Mouse (Mus musculus) kidney, embryonic 14.5 days (tissue): ENCODE measurements around the gene Ggt6. TPM values are rescaled to one million over a fixed set of nuclear protein-coding genes. Genes with fewer than 3 reads are reported as not detected.

Source experiments
- ATAC-seq: fragments of 200-750 bp; cut with Nextera tagmentation; 2 replicates; pipeline ENCODE4 v1.8.0; 2017; ENCODE audit warnings: moderate number of reproducible peaks, mild to moderate bottlenecking, moderate TSS enrichment, moderate library complexity; ENCODE audit not compliant: low FRiP score, low TSS enrichment
- H3K27ac ChIP-seq: fragments of 300-500 bp; sonication (generic); 2 replicates; pipeline ENCODE4 v1.5.1; 2014; ENCODE audit warnings: low read depth, mild to moderate bottlenecking, low read length, moderate library complexity, mixed read lengths
- H3K27me3 ChIP-seq: fragments of 300-500 bp; sonication (generic); 2 replicates; pipeline ENCODE4 v1.6.1; 2014; ENCODE audit warnings: mild to moderate bottlenecking, low read length; ENCODE audit not compliant: control insufficient read depth, insufficient read depth
- H3K36me3 ChIP-seq: fragments of 300-500 bp; sonication (generic); 2 replicates; pipeline ENCODE4 v1.6.1; 2014; ENCODE audit warnings: low read length, mixed read lengths; ENCODE audit not compliant: control insufficient read depth, insufficient read depth
- H3K4me1 ChIP-seq: fragments of 300-500 bp; sonication (generic); 2 replicates; pipeline ENCODE4 v1.6.1; 2014; ENCODE audit warnings: low read length, mixed read lengths; ENCODE audit not compliant: control insufficient read depth, insufficient read depth
- H3K4me2 ChIP-seq: fragments of 300-500 bp; sonication (generic); replicated peaks from 2 replicates; pipeline ENCODE4 v1.6.1; 2014; ENCODE audit warnings: low read depth, mild to moderate bottlenecking, low read length
- H3K4me3 ChIP-seq: fragments of 300-500 bp; sonication (generic); 2 replicates; pipeline ENCODE4 v1.5.1; 2014; ENCODE audit warnings: mild to moderate bottlenecking, low read length
- H3K9ac ChIP-seq: fragments of 300-500 bp; sonication (generic); 2 replicates; pipeline ENCODE4 v1.6.1; 2014; ENCODE audit warnings: low read depth, mild to moderate bottlenecking, low read length, moderate library complexity
- H3K9me3 ChIP-seq: fragments of 300-500 bp; sonication (generic); 2 replicates; pipeline ENCODE4 v1.6.1; 2016; ENCODE audit warnings: low read length; ENCODE audit not compliant: control insufficient read depth
- WGBS: fragments of 180-500 bp; shearing (Covaris S2); extraction: QIAGEN DNeasy Blood & Tissue Kit; methylation state at CpG from one replicate; pipeline ENCODE4 v1.1.7; 2014; 5-methylcytosine and 5-hydroxymethylcytosine counted together
- polyA plus RNA-seq: library from polyadenylated mRNA; unstranded; fragments of >200 nt; fragmentation: Nextera tagmentation; extraction: Ambion mirVana; gene quantifications from 2 replicates; pipeline ENCODE4 v1.2.1, GENCODE M21; 2014

Gene Ggt6
- polyA plus RNA-seq, 1 experiment from 2014 or later = 0.76 TPM

GRCm38 (mm10) chr11:72408451-72409170 lies 26.7 kb upstream of the Ggt6 start:
- peaks cover 55% of the 10 kb centered on the region for H3K4me1 ChIP-seq
- H3K27ac ChIP-seq = peak overlapping the region; percentile 1; the same call in 1 of the 2 replicates
- H3K4me2 ChIP-seq = peak overlapping the region; percentile 99
- H3K27me3 ChIP-seq = no peaks in the 10 kb centered on the region
- WGBS = 25% methylated on average over 9 of the region's 9 CpGs
- peak overlapping the region; percentile 90 for H3K4me3 ChIP-seq
- H3K9me3 ChIP-seq = no peaks in the 10 kb centered on the region
- H3K9ac ChIP-seq = peak overlapping the region; percentile 93; the same call in 1 of the 2 replicates
- H3K36me3 ChIP-seq = no peaks in the 10 kb centered on the region
- no peak for ATAC-seq

- 47% methylated on average over 12 of the region's 12 CpGs for WGBS
- no peaks in the 10 kb centered on the region for H3K27me3 ChIP-seq
- peak overlapping the region; percentile 90; the same call in 1 of the 2 replicates for H3K27ac ChIP-seq
- H3K4me1 ChIP-seq = peaks cover 63% of the 10 kb centered on the region
- no peaks in the 10 kb centered on the region for H3K36me3 ChIP-seq
- H3K9ac ChIP-seq = peak overlapping the region; percentile 93
- no peaks in the 10 kb centered on the region for H3K9me3 ChIP-seq
- H3K4me3 ChIP-seq = peak overlapping the region; percentile 90
- no peak for ATAC-seq
- H3K4me2 ChIP-seq = peak overlapping the region; percentile 99
These were observed 25.5 kb upstream of the Ggt6 start for GRCm38 (mm10) chr11:72409649-72410385.

GRCm38 (mm10) chr11:72410521-72411092 lies 24.7 kb upstream of the Ggt6 start:
- H3K4me3 ChIP-seq = peak overlapping the region; percentile 90
- WGBS = 1% methylated on average over 25 of the region's 25 CpGs
- no peaks in the 10 kb centered on the region for H3K36me3 ChIP-seq
- H3K9ac ChIP-seq = peak overlapping the region; percentile 93
- peak overlapping the region; percentile 90 for H3K27ac ChIP-seq
- peaks cover 62% of the 10 kb centered on the region for H3K4me1 ChIP-seq
- no peaks in the 10 kb centered on the region for H3K9me3 ChIP-seq
- peak; percentile 41 for ATAC-seq
- no peaks in the 10 kb centered on the region for H3K27me3 ChIP-seq
- peak overlapping the region; percentile 99 for H3K4me2 ChIP-seq

- Histone ChIP-seq H3K9me3 (no peaks in the 10 kb centered on the region), H3K9ac (peak within 1 kb of the TSS; percentile 93), H3K36me3 (no peaks in the 10 kb centered on the region), H3K27ac (peak within 1 kb of the TSS; percentile 90), H3K27me3 (no peaks in the 10 kb centered on the region), H3K4me3 (peak within 1 kb of the TSS; percentile 90), H3K4me2 (peak within 1 kb of the TSS; percentile 99), H3K4me1 (peaks cover 55% of the 10 kb centered on the region)
- WGBS = under 1% methylated on average over 83 of the region's 86 CpGs
- ATAC-seq = peak; percentile 93
These were observed 24.0 kb upstream of the Ggt6 start, which contains the start of gene Smtnl2 for GRCm38 (mm10) chr11:72411093-72411921. Gene Smtnl2, minus strand, starts transcription at chr11:72411713.

- Histone ChIP-seq H3K4me2 (peak overlapping the region; percentile 99), H3K27ac (no peak overlapping the region), H3K9ac (peak overlapping the region; percentile 93; the same call in 1 of the 2 replicates), H3K4me1 (peaks cover 48% of the 10 kb centered on the region), H3K9me3 (no peaks in the 10 kb centered on the region), H3K4me3 (peak overlapping the region; percentile 90), H3K27me3 (no peaks in the 10 kb centered on the region), H3K36me3 (no peaks in the 10 kb centered on the region)
- WGBS = 24% methylated on average over 9 of the region's 9 CpGs
- ATAC-seq = peak; percentile 13; the same call in 1 of the 2 replicates
These were observed 23.4 kb upstream of the Ggt6 start for GRCm38 (mm10) chr11:72411945-72412344.

- Histone ChIP-seq H3K9ac (no peak overlapping the region), H3K4me3 (no peak overlapping the region), H3K4me1 (peaks cover 44% of the 10 kb centered on the region), H3K4me2 (no peak overlapping the region), H3K27me3 (no peaks in the 10 kb centered on the region), H3K9me3 (no peaks in the 10 kb centered on the region), H3K36me3 (no peaks in the 10 kb centered on the region), H3K27ac (no peak overlapping the region)
- 72% methylated on average over 7 of the region's 7 CpGs for WGBS
- ATAC-seq = no peak
These were observed 22.3 kb upstream of the Ggt6 start for GRCm38 (mm10) chr11:72413016-72413415.

- Histone ChIP-seq H3K27ac (no peak overlapping the region), H3K4me1 (peaks cover 41% of the 10 kb centered on the region; the same call in 1 of the 2 replicates)
- ATAC-seq = no peak
These were observed 21.6 kb upstream of the Ggt6 start for GRCm38 (mm10) chr11:72413601-72414190.

GRCm38 (mm10) chr11:72415155-72415554 lies 20.2 kb upstream of the Ggt6 start:
- Histone ChIP-seq H3K9me3 (no peaks in the 10 kb centered on the region), H3K4me3 (no peak overlapping the region), H3K36me3 (no peaks in the 10 kb centered on the region), H3K9ac (no peak overlapping the region), H3K27ac (no peak overlapping the region), H3K4me2 (no peak overlapping the region), H3K27me3 (no peaks in the 10 kb centered on the region), H3K4me1 (peaks cover 28% of the 10 kb centered on the region; the same call in 1 of the 2 replicates)
- no peak for ATAC-seq
- 64% methylated on average over 8 of the region's 8 CpGs for WGBS

More at GRCm38 (mm10) chr11:72413601-72414190, 21.6 kb upstream of the Ggt6 start:
- Histone ChIP-seq H3K9me3 (no peaks in the 10 kb centered on the region), H3K27me3 (no peaks in the 10 kb centered on the region), H3K4me2 (no peak overlapping the region), H3K9ac (no peak overlapping the region), H3K4me3 (no peak overlapping the region), H3K36me3 (no peaks in the 10 kb centered on the region)
- WGBS = 41% methylated on average over 5 of the region's 5 CpGs
